Mouse (Mus musculus): Measurements from ENCODE around the gene Prss50. TPM values are rescaled to one million over a fixed set of nuclear protein-coding genes. Genes with fewer than 3 reads are reported as not detected.

Prss50 gene
- polyA plus RNA-seq, 1 experiment from 2014 or later, result 0.85 TPM

DNA sequence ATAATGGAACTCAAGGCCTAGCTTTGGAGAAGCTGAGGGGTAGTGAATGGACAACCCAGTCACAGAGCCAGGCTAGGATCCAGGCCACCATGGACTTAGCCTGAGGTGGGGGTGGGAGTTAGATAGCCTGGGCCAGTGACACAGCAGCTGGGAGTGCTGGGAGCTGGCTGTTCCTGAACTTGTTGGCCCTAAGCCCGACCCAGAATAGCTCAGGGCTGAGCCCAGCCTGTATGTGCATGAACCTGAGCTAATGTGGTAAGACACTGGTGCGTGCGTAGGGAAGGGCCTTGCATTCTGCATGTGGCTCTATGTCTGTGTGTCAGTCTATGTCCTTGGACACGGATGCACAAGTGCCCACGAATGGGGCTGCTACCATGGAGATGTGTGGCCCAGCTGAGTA lies 20.1 kb downstream of the Prss50 start:
- 90% methylated on average over 5 of the region's 5 CpGs for whole genome bisulfite sequencing
- DNase-seq (ENCODE audit: low spot score), result no peak
- peaks cover 92% of the 10 kb centered on the region for H3K27me3 ChIP-seq (ENCODE audit: low read depth, poor library complexity, severe bottlenecking)
- peaks cover 39% of the 10 kb centered on the region for H3K4me1 ChIP-seq
- no peak overlapping the region for H3K4me3 ChIP-seq
- no peaks in the 10 kb centered on the region for H3K36me3 ChIP-seq
- H3K9me3 ChIP-seq (replicated peaks), result no peaks in the 10 kb centered on the region
- H3K27ac ChIP-seq (replicated peaks), result no peak overlapping the region

DNA sequence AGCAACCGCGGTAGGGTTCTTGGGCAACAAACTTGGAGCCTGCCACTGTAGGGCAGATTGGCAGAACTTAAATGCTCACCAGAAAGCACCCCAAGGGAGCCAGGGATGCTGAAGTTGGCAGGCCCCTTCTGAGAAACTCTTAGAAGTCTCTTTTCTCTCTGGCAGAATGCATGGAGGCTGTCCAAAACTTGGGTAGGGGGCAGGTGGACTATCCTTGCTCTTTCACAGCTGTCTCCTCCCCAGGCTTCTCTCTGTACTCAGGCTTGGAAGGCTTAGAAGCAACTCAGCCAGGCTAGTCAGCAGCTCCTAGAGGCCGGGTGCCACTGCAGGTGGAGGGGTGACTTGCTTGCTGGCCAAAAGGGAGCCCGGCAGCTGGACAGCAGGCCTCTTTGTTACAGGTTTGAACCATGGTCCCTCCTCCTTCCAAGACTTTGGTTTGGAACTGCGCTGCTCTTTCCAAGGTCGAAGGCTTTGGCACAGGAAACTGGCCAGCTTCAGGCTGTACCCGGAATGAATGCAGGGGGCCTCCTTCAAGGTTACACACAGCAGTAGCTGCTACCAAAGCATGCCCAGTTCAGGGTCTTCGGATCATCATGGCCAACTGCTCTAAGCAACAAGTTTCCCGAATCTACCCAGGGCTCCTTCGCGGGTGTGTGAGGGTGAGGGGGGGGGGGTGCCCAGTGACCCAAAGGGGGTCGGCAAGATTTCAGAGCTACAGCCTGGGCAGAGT lies 21.6 kb downstream of the Prss50 start, which contains the start of gene Als2cl:
Gene Als2cl, plus strand, starts transcription at position 680 of the 730 bp plus-strand sequence.
- no peaks in the 10 kb centered on the region for H3K36me3 ChIP-seq
- peak within 1 kb of the TSS; percentile 64 for H3K4me3 ChIP-seq
- WGBS, result 13% methylated on average over 12 of the region's 12 CpGs
- H3K27ac ChIP-seq (replicated peaks), result no peak within 1 kb of the TSS
- no peaks in the 10 kb centered on the region for H3K9me3 ChIP-seq (replicated peaks)
- no peak for DNase-seq (ENCODE audit: low spot score)
- H3K4me1 ChIP-seq, result peaks cover 28% of the 10 kb centered on the region
- H3K27me3 ChIP-seq (ENCODE audit: low read depth, poor library complexity, severe bottlenecking), result peaks cover 77% of the 10 kb centered on the region

DNA sequence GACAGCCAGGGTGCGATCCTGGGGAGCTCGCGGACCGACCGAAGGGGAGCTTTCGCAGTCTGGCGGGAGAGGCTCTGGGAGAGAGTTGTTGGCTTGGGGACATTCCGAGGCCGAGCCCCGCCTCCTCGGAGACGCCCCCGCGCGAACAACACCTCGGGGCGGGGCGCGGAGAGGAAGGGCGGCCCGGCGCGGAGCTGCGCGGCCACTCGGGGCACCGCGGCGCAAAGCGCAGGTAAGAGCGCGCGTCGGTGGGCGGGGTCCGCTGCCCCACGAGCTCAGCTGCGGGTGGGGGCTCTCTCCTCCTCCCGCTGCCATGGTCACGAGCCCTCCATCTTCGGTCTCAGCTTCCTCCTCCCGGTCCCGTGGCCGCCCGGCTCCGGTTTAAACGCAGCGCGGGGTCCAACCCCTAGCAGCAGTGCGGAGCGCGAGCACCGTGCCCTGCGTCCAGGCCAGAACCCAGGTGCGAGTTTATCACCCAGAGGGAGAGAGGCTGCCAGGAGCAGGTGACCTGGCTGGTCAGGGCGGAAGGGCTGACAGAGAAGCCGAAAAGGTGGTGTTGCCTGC lies 22.3 kb downstream of the Prss50 start, which contains the start of gene Tmie:
Gene Tmie, minus strand, starts transcription at position 116 of the 564 bp plus-strand sequence.
- peaks cover 75% of the 10 kb centered on the region for H3K27me3 ChIP-seq (ENCODE audit: low read depth, poor library complexity, severe bottlenecking)
- WGBS, result under 1% methylated on average over 57 of the region's 57 CpGs
- no peak for DNase-seq (ENCODE audit: low spot score)
- H3K27ac ChIP-seq (replicated peaks), result no peak within 1 kb of the TSS
- H3K4me3 ChIP-seq, result peak within 1 kb of the TSS; percentile 64
- H3K4me1 ChIP-seq, result peaks cover 21% of the 10 kb centered on the region
- no peaks in the 10 kb centered on the region for H3K36me3 ChIP-seq
- H3K9me3 ChIP-seq (replicated peaks), result no peaks in the 10 kb centered on the region

DNA sequence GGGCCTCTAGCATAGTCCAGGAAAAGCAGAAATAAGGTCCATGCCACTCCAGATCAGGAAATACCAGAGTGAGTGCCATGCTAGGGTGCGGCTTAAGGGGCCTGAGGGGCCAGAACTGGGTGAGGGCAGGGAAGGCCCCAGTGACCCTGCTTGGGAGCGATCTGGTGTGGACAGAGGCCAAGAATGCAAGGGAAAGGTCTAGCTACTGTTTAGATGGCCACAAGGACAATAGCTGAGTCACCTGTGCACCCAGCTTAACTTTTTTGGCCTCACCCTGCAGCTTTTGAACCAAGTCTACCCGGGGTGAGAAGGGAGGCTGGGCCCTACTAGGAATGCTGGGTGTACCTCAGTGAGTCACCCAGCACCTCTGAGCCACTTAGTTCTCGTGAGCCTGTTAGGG lies 23.0 kb downstream of the Prss50 start:
- Histone ChIP-seq H3K36me3 (no peaks in the 10 kb centered on the region), H3K27ac (replicated peaks) (no peak overlapping the region), H3K4me3 (peak overlapping the region; percentile 64), H3K4me1 (peaks cover 14% of the 10 kb centered on the region), H3K9me3 (replicated peaks) (no peaks in the 10 kb centered on the region), H3K27me3 (ENCODE audit: low read depth, poor library complexity, severe bottlenecking) (peaks cover 68% of the 10 kb centered on the region)
- DNase-seq (ENCODE audit: low spot score), result no peak
- whole genome bisulfite sequencing, result 59% methylated on average over 4 of the region's 4 CpGs

DNA sequence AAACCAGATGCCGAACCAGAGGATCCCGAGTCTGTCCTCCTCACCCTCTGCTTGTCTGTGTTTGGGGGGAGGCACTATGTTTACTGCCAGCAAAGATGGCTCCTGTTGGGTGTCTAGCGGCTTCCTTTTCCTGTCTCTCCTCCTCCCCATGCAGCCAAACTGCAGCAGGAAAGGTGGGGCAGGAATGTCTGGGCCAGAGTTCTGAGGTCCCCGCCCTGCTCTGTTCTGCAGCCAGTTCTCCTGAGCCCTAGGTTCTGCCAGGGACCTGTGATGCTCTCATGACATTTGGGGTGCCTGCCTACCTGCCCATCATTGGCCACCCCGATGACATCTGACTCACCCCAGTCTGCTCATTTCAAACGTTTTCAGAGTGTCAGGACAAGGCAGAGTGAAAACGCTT lies 24.2 kb downstream of the Prss50 start:
- Histone ChIP-seq H3K27me3 (ENCODE audit: low read depth, poor library complexity, severe bottlenecking) (peaks cover 71% of the 10 kb centered on the region), H3K27ac (replicated peaks) (no peak overlapping the region), H3K4me1 (peaks cover 14% of the 10 kb centered on the region), H3K36me3 (no peaks in the 10 kb centered on the region), H3K4me3 (no peak overlapping the region), H3K9me3 (replicated peaks) (no peaks in the 10 kb centered on the region)
- DNase-seq (ENCODE audit: low spot score), result no peak
- 75% methylated on average over 7 of the region's 7 CpGs for WGBS

DNA sequence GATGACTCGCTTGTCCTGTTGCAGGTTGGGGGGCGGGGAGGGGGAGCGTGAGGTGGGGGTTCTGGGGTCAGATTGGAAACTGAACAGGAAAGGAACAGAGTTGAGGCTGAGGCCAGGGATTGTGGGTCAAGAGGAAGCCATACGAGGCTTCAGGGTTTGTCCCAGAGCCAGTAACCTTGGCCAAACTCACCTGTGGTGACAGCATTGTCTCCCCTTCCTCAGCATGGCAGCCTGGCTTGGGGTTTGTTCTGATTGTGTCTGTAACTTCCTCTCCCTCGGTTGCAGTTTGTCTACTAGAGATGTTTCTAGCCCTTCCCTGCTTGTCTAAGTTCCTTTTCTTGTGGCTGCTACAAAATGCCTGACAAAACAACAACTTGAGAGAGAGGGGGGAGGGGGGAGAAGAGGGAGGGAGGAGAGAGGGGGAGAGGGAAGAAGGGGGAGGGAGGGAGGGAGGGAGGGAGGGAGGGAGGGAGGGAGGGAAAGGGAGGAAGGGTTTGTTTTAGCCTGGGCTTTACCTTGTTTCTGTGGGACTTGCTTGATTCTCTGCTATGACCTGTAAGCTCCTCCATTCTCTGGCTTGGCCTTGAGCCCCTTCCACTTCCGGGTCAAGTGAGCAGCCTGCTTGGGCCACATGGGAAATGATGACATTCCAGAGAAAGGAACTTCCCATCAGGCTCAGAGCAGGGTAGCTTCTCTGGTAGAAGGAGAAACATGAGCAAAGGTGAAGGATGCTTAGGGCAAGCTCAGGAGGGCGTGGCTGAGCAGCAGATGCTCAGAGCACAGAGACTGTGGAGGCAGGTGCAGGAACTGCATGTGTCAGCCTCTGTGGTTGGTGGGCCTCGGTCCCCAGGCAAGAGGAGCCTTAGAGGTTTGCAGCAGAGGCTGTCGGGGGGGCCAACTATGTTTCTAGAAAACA lies 29.9 kb downstream of the Prss50 start:
- Histone ChIP-seq H3K4me3 (no peak overlapping the region), H3K36me3 (no peaks in the 10 kb centered on the region), H3K4me1 (peaks cover 26% of the 10 kb centered on the region), H3K27ac (replicated peaks) (no peak overlapping the region), H3K9me3 (replicated peaks) (no peaks in the 10 kb centered on the region), H3K27me3 (ENCODE audit: low read depth, poor library complexity, severe bottlenecking) (peaks cover 29% of the 10 kb centered on the region; the same call in 1 of the 2 replicates)
- no peak for DNase-seq (ENCODE audit: low spot score)
- 69% methylated on average over 9 of the region's 9 CpGs for WGBS

DNA sequence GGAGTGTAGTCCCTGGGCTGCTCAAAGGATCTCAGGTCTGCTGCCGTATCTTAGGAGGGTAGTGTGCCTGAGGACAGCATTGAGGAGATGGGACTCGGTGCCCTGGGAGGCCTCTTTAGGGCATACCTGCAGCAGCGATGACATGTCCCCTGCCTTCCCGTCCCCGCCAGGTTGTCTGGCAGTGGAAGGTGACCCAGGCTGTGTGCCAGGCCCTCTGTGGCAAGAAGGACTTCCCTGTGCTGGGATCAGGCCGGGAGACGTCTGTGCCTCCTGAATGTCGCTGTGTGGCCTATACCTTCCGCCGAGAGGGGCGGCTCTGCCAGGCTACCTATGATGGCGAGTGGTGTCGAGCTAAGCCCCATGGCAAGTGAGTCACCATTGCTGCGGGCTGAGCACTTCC lies 31.2 kb downstream of the Prss50 start:
- peaks cover 26% of the 10 kb centered on the region for H3K4me1 ChIP-seq
- H3K9me3 ChIP-seq (replicated peaks), result no peaks in the 10 kb centered on the region
- H3K27me3 ChIP-seq (ENCODE audit: low read depth, poor library complexity, severe bottlenecking), result peaks cover 32% of the 10 kb centered on the region; the same call in 1 of the 2 replicates
- H3K27ac ChIP-seq (replicated peaks), result no peak overlapping the region
- 90% methylated on average over 14 of the region's 14 CpGs for WGBS
- H3K4me3 ChIP-seq, result no peak overlapping the region
- H3K36me3 ChIP-seq, result no peaks in the 10 kb centered on the region
- DNase-seq (ENCODE audit: low spot score), result no peak

DNA sequence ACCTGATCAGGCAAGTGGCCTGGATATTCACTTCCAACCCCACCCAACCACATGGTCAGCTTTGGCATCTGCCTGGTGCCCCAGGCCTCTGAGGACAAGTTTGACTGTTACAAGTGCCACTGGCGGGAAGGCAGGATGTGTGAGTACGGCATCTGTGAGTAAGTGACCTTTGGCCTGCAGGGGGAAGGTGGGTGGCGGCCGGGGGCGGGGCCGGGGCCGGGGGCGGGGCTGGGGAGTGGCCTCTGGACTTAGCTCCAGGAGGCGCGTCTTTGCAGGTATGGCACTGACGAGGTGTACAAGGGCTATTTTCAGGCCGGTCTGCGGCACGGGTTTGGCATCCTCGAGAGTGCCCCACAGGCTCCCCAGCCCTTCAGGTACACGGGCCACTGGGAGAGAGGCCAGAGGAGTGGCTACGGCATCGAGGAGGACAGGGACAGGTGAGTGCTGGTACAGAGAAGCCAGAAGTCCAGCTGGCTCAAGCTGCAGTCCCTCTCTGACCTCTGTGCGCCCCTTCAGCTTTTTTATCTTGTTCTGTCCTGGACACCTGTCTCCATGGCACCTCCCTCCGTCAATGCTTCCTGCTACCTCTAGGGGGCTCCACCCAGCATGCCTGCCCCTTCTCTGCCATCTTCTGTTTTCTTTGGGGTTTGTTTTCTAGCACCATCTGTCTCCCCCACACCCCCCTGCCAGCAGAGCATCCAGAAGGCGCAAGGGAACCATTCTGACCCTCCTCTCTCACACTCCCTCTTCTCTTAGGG lies 32.4 kb downstream of the Prss50 start:
- H3K4me1 ChIP-seq, result peaks cover 26% of the 10 kb centered on the region
- H3K27ac ChIP-seq (replicated peaks), result no peak overlapping the region
- no peak for DNase-seq (ENCODE audit: low spot score)
- peaks cover 36% of the 10 kb centered on the region for H3K27me3 ChIP-seq (ENCODE audit: low read depth, poor library complexity, severe bottlenecking)
- 0 out of 2 replicates have a peak overlapping the region, but pooled peaks have one; percentile 7 for H3K4me3 ChIP-seq
- H3K9me3 ChIP-seq (replicated peaks), result no peaks in the 10 kb centered on the region
- no peaks in the 10 kb centered on the region for H3K36me3 ChIP-seq
- 16% methylated on average over 21 of the region's 21 CpGs for WGBS

DNA sequence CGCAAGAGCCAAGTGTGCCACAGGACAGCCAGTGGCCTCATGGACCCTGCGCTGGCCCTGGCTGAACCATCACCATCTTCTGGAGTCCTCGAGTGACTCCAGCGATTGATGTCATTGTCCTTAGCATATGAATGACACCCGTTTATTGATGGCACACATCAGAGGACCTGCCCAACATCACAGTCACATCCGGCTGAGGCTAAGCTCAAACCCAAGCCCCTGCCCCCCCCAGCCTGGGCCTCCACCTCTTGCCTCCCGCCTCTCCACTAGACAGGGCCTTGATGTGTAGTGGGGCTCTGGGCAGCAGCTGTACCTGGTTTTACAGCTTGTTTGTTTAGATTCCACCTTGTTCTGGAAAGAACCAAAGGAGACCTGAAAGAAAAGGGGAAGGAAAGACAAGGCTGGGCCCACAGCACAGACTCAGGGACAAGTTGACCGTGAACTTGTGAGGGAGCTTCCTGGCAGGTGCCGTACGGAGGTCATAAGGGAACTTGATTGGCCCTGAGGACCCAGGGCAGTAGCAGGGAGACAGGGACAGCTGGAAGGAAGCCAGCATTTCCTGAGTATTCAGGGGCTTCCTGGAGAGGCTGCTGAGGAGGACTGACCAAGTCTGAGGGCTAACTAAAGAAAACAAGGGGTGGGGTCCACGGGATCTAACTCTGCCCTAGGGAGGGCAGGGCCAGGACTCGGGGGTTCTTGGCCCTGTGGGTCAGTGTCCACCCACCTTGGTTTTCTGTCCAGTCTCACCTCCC lies 33.5 kb downstream of the Prss50 start:
- no peak for DNase-seq (ENCODE audit: low spot score)
- H3K27me3 ChIP-seq (ENCODE audit: low read depth, poor library complexity, severe bottlenecking), result peaks cover 40% of the 10 kb centered on the region

DNA sequence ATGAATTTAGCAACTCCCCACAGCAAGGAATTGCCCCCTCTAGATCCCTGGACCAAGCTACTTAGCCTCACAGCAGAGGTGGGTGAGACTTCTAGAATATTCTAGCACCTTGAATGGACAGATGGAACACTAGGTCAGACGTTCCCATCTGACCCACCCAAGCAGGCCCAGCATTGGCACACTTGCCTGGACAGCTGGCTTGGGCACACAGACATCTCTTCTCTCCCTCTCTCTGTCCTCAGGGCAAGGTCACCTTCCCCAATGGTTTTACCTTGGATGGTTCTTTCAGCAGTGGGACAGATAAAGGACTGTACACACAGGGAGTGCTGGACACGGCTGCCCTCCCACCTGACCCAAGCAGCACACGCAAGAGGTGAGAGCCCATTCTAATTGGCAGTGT lies 34.8 kb downstream of the Prss50 start:
- Histone ChIP-seq H3K27ac (replicated peaks) (no peak overlapping the region), H3K4me1 (peaks cover 36% of the 10 kb centered on the region), H3K36me3 (no peaks in the 10 kb centered on the region), H3K4me3 (no peak overlapping the region), H3K27me3 (ENCODE audit: low read depth, poor library complexity, severe bottlenecking) (peaks cover 36% of the 10 kb centered on the region), H3K9me3 (replicated peaks) (no peaks in the 10 kb centered on the region)
- DNase-seq (ENCODE audit: low spot score), result no peak
- WGBS, result 92% methylated on average over 3 of the region's 3 CpGs

More for the DNA sequence above, 33.5 kb downstream of the Prss50 start:
- Histone ChIP-seq H3K9me3 (replicated peaks) (no peaks in the 10 kb centered on the region), H3K27ac (replicated peaks) (0 out of 2 replicates have a peak overlapping the region, but pooled peaks have one; percentile 4), H3K4me3 (no peak overlapping the region), H3K36me3 (no peaks in the 10 kb centered on the region), H3K4me1 (peaks cover 34% of the 10 kb centered on the region)
- WGBS, result 86% methylated on average over 12 of the region's 12 CpGs

DNA sequence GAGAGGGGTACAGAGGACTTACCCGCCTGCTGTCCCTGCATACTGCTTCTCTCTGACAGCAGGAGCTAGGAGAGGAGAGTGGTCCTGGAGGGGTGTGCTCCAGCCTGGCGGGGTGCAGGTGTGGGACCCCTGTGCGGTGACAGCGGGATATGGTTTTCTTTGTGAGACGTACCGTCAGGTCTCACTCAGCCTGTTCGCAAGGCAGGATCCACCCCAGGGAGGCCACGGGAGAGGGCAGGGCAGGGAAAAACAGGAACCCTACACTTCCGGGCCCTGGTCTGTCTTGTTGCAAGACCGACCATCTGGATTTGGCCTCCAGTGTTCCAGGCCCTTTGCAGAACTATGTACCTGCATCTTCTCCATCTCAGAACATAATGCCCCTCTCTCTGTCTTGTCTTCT lies 35.7 kb downstream of the Prss50 start:
- Histone ChIP-seq H3K9me3 (replicated peaks) (no peaks in the 10 kb centered on the region), H3K4me3 (no peak overlapping the region), H3K27me3 (ENCODE audit: low read depth, poor library complexity, severe bottlenecking) (peaks cover 36% of the 10 kb centered on the region), H3K4me1 (peaks cover 29% of the 10 kb centered on the region), H3K36me3 (no peaks in the 10 kb centered on the region), H3K27ac (replicated peaks) (no peak overlapping the region)
- WGBS, result 67% methylated on average over 10 of the region's 10 CpGs
- DNase-seq (ENCODE audit: low spot score), result no peak

All from midbrain, embryonic 10.5 days (tissue).